Mouse (Mus musculus): ENCODE measurements around the gene Eci2.

DNA sequence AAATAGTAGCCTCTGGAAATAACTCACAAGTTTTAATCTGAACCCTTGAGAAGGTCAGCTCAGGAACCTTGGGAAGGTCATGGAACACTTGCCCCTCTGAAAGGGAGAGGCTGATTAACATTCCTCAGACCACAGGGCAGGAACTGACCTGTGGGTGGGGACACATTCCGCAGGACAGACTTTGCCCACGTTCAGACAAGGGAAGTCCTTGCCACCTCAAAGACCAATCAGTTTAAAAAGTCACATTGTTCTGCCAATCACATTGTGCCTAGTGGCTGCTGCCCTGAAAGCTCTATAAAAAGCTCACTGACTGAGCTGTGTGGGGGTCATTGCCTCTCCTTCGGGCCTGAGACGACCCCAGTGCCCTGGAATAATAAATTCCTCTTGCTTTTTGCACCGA lies 31.2 kb upstream of the Eci2 start:
- TF ChIP-seq CTCF (IDR thresholded peaks at IDR 0.05; ENCODE audit: control insufficient read depth, insufficient read depth, insufficient read length) (no peak), USF1 (IDR thresholded peaks at IDR 0.05; ENCODE audit: low read depth) (no peak), MAX (IDR thresholded peaks at IDR 0.05) (no peak), CEBPB (IDR thresholded peaks at IDR 0.05; ENCODE audit: low read depth) (no peak), MYOD1 (IDR thresholded peaks at IDR 0.05; ENCODE audit: control insufficient read depth, insufficient read length, low read depth) (no peak), MYOG (IDR thresholded peaks at IDR 0.05; ENCODE audit: control insufficient read depth, extremely low read depth, insufficient read length) (no peak), FOSL1 (IDR thresholded peaks at IDR 0.05; ENCODE audit: insufficient read depth, low read length, poor library complexity, severe bottlenecking) (no peak)

Measured in C2C12 (cell line).